ENCODE assay signal across 9 mouse cellular contexts in genomic region chr7:44821666-44822448, GRCm38 (mm10). TPM values are rescaled to one million over a fixed set of nuclear protein-coding genes. Genes with fewer than 3 reads are reported as not detected.
DNase-seq lines count a peak whose midpoint lies in the region; TF ChIP-seq lines count a peak whose summit lies in the region.
"Had no signal": no experiment of that assay in that cellular context is flagged by ENCODE, and none has a peak within 500 bp of the region (broad histone marks: within the 10 kb centered on the region; RNA-seq: fewer than 3 reads in every experiment).

No protein-coding gene starts in this region.

- peak; percentile 26 for TF ChIP-seq CTCF in gastrocnemius, adult 2 months (IDR thresholded peaks at IDR 0.05)
- TF ChIP-seq CTCF in left cerebral cortex, adult 2 months (IDR thresholded peaks at IDR 0.05), result no peak; the same call in 1 of the 2 replicates

- intact Hi-C loops in gastrocnemius, adult 2 months (cut with DNase I), result loop anchor here (5.0 kb wide), 1 partner anchor 75 kb away; the partner anchor contains the start of gene Vrk3
- intact Hi-C loops in gastrocnemius, postnatal 14 days (cut with DNase I; ENCODE audit: low total_unique reads), result no loop called here
- intact Hi-C loops in left cerebral cortex, adult 2 months (cut with DNase I), result no loop called here
- intact Hi-C loops in left cerebral cortex, postnatal 25 days (cut with DNase I), result no loop called here

- peak; percentile 15 for DNase-seq in gastrocnemius, adult 2 months
- no peak for DNase-seq in gastrocnemius, postnatal 14 days
- peak; percentile 4 to 6 for DNase-seq in left cerebral cortex, adult 2 months (ENCODE audit: extremely low spot score in 1 of 2, low spot score in 2 of 2)
- DNase-seq in left cerebral cortex, postnatal 25 days (ENCODE audit: low spot score in 2 of 2), result no peak
- DNase-seq in A20 (ENCODE audit: low read depth, low spot score) (peak; percentile 40), adipocyte (ENCODE audit: low spot score) (no peak)
- peak; percentile 2 to 7 for DNase-seq in layer of hippocampus, postnatal 10 days (ENCODE audit: low spot score in 2 of 2)
- no peak for DNase-seq in thymus, postnatal 14 days

- H3K4me3 ChIP-seq in gastrocnemius, adult 2 months, result no peak overlapping the region
- H3K4me3 ChIP-seq in left cerebral cortex, adult 2 months, result no peak overlapping the region
- H3K4me3 ChIP-seq: midbrain, embryonic 15.5 days had no signal

- H3K27ac ChIP-seq in gastrocnemius, adult 2 months, result peak overlapping the region; percentile 99
- no peak overlapping the region for H3K27ac ChIP-seq in left cerebral cortex, adult 2 months
- H3K27ac ChIP-seq: midbrain, embryonic 15.5 days had no signal

RNA-seq across cellular contexts. Expression of gene Atf5, which starts 5.4 kb away (rescaled TPM):
- total RNA-seq in gastrocnemius, adult 2 months (2021), result 100 to 1,000 TPM in 1 of 2 experiments, 10 to 100 TPM in 1; 74.7 to 115 TPM
- total RNA-seq in gastrocnemius, postnatal 14 days (2021), result 10 to 100 TPM; 54.5 to 62.2 TPM
- total RNA-seq in left cerebral cortex, adult 2 months (2021), result 10 to 100 TPM; 23.1 to 23.4 TPM
- 10 to 100 TPM; 23.3 to 25.5 TPM for total RNA-seq in left cerebral cortex, postnatal 25 days (2021)
- 10 to 100 TPM; 28.0 to 29.1 TPM for total RNA-seq in layer of hippocampus, postnatal 10 days (2021)

RNA-seq across cellular contexts. Expression of gene Il4i1, which starts 5.7 kb away (rescaled TPM):
- 1 to 10 TPM; 1.6 to 3.3 TPM for total RNA-seq in gastrocnemius, adult 2 months (2021)
- 1 to 10 TPM; 2.3 to 2.6 TPM for total RNA-seq in gastrocnemius, postnatal 14 days (2021)
- total RNA-seq in left cerebral cortex, adult 2 months (2021), result 1 to 10 TPM; 1.8 to 2.0 TPM
- 1 to 10 TPM; 1.9 to 2.4 TPM for total RNA-seq in left cerebral cortex, postnatal 25 days (2021)
- 1 to 10 TPM; 1.1 to 2.0 TPM for total RNA-seq in layer of hippocampus, postnatal 10 days (2021)

RNA-seq across cellular contexts. Expression of gene Nup62, which starts 6.0 kb away (rescaled TPM):
- total RNA-seq in gastrocnemius, adult 2 months (2021), result 10 to 100 TPM; 21.8 to 26.6 TPM
- 10 to 100 TPM; 21.2 to 28.1 TPM for total RNA-seq in gastrocnemius, postnatal 14 days (2021)
- total RNA-seq in left cerebral cortex, adult 2 months (2021), result 10 to 100 TPM; 31.9 to 32.2 TPM
- total RNA-seq in left cerebral cortex, postnatal 25 days (2021), result 10 to 100 TPM; 27.3 to 30.4 TPM
- 10 to 100 TPM; 34.2 to 35.2 TPM for total RNA-seq in layer of hippocampus, postnatal 10 days (2021)

RNA-seq across cellular contexts. Expression of gene Akt1s1, which starts 26.9 kb away (rescaled TPM):
- total RNA-seq in gastrocnemius, adult 2 months (2021), result 100 to 1,000 TPM; 128 to 137 TPM
- total RNA-seq in gastrocnemius, postnatal 14 days (2021), result 10 to 100 TPM; 85.9 to 86.7 TPM
- total RNA-seq in left cerebral cortex, adult 2 months (2021), result 10 to 100 TPM; 69.7 to 77.0 TPM
- 10 to 100 TPM; 78.5 to 79.1 TPM for total RNA-seq in left cerebral cortex, postnatal 25 days (2021)
- total RNA-seq in layer of hippocampus, postnatal 10 days (2021), result 10 to 100 TPM; 85.8 to 95.5 TPM

RNA-seq across cellular contexts. Expression of gene Tbc1d17, which starts 27.0 kb away (rescaled TPM):
- total RNA-seq in gastrocnemius, adult 2 months (2021), result 10 to 100 TPM; 40.8 to 56.4 TPM
- total RNA-seq in gastrocnemius, postnatal 14 days (2021), result 10 to 100 TPM; 28.2 to 38.9 TPM
- total RNA-seq in left cerebral cortex, adult 2 months (2021), result 10 to 100 TPM; 64.4 to 67.5 TPM
- 10 to 100 TPM; 61.6 to 72.9 TPM for total RNA-seq in left cerebral cortex, postnatal 25 days (2021)
- 10 to 100 TPM; 41.2 to 53.3 TPM for total RNA-seq in layer of hippocampus, postnatal 10 days (2021)

Comparison
In these comparisons a context has a peak if more than half of its experiments do, and no peak if none do; other contexts are left out.
1. DNase-seq: peak in gastrocnemius, adult 2 months (single experiment), left cerebral cortex, adult 2 months (2 of 2), A20 (single experiment) and layer of hippocampus, postnatal 10 days (2 of 2); none in gastrocnemius, postnatal 14 days (single experiment), left cerebral cortex, postnatal 25 days (0 of 2), adipocyte (single experiment) and thymus, postnatal 14 days (single experiment).